Mouse (Mus musculus): ENCODE measurements around the gene Vopp1. TPM values are rescaled to one million over a fixed set of nuclear protein-coding genes. Genes with fewer than 3 reads are reported as not detected.

The Vopp1 gene
- polyA plus RNA-seq, 1 experiment from 2014 or later, result 59.8 TPM

Other genes with a start within 250 kb of the Vopp1 start
- 3.1 and 3.8 TPM in 2 replicates for gene Herc6, start 244.2 kb downstream of the Vopp1 start, polyA plus RNA-seq (2016; fragmentation: Nextera tagmentation; extraction: Ambion mirVana)
- gene Pyurf, start 133.1 kb downstream of the Vopp1 start, polyA plus RNA-seq (2016; fragmentation: Nextera tagmentation; extraction: Ambion mirVana), result 18.6 and 19.0 TPM in 2 replicates
- gene Lancl2, start 122.6 kb downstream of the Vopp1 start, polyA plus RNA-seq (2016; fragmentation: Nextera tagmentation; extraction: Ambion mirVana), result 40.8 and 46.4 TPM in 2 replicates
- gene Vmn1r21, start 25.2 kb upstream of the Vopp1 start, polyA plus RNA-seq (2016; fragmentation: Nextera tagmentation; extraction: Ambion mirVana), result not detected in 2 replicates
- gene Vmn1r22, start 82.9 kb upstream of the Vopp1 start, polyA plus RNA-seq (2016; fragmentation: Nextera tagmentation; extraction: Ambion mirVana), result not detected in 2 replicates
- not detected in 2 replicates for gene Vmn1r23, start 101.7 kb upstream of the Vopp1 start, polyA plus RNA-seq (2016; fragmentation: Nextera tagmentation; extraction: Ambion mirVana)
- not detected in 2 replicates for gene Vmn1r24, start 136.3 kb upstream of the Vopp1 start, polyA plus RNA-seq (2016; fragmentation: Nextera tagmentation; extraction: Ambion mirVana)
- not detected in 2 replicates for gene Vmn1r25, start 155.7 kb upstream of the Vopp1 start, polyA plus RNA-seq (2016; fragmentation: Nextera tagmentation; extraction: Ambion mirVana)
- gene Vmn1r26, start 190.0 kb upstream of the Vopp1 start, polyA plus RNA-seq (2016; fragmentation: Nextera tagmentation; extraction: Ambion mirVana), result not detected in 2 replicates